Mouse (Mus musculus) stomach, embryonic 14.5 days (tissue): ENCODE measurements at regions not wholly inside any gene's neighbourhood (a gene's known extent, or its start where the extent isn't known, plus 50 kb on each side); places are given as distances from the start of the nearest gene placed in this dataset.
A peak's percentile ranks its signal among the peaks of the same experiment; 100 is the strongest.

ENCODE experiments used
- ATAC-seq: fragments of 200-750 bp; cut with Nextera tagmentation; 2 replicates; pipeline ENCODE4 v1.8.0; 2017; ENCODE audit warnings: low read depth, moderate TSS enrichment; ENCODE audit not compliant: insufficient number of reproducible peaks, insufficient read depth, low FRiP score
- H3K27ac ChIP-seq: fragments of 300-500 bp; sonication (generic); 2 replicates; pipeline ENCODE4 v1.5.1; 2014; ENCODE audit warnings: mild to moderate bottlenecking, low read length, moderate library complexity, mixed read lengths
- H3K27me3 ChIP-seq: fragments of 300-500 bp; sonication (generic); 2 replicates; pipeline ENCODE4 v1.6.1; 2014; ENCODE audit warnings: low read length, control low read depth, mixed read lengths; ENCODE audit not compliant: control insufficient read depth, insufficient read depth
- H3K36me3 ChIP-seq: fragments of 300-500 bp; sonication (generic); 2 replicates; pipeline ENCODE4 v1.6.1; 2014; ENCODE audit warnings: mild to moderate bottlenecking, control low read depth, low read length, moderate library complexity, mixed read lengths; ENCODE audit not compliant: control insufficient read depth, insufficient read depth
- H3K4me1 ChIP-seq: fragments of 300-500 bp; sonication (generic); 2 replicates; pipeline ENCODE4 v1.6.1; 2014; ENCODE audit warnings: low read length, control low read depth, mixed read lengths; ENCODE audit not compliant: control insufficient read depth, insufficient read depth
- H3K4me2 ChIP-seq: fragments of 300-500 bp; sonication (generic); replicated peaks from 2 replicates; pipeline ENCODE4 v1.6.1; 2014; ENCODE audit warnings: low read depth, low read length, control low read depth
- H3K4me3 ChIP-seq: fragments of 300-500 bp; sonication (generic); 2 replicates; pipeline ENCODE4 v1.5.1; 2014; ENCODE audit warnings: low read depth, low read length, control low read depth
- H3K9ac ChIP-seq: fragments of 300-500 bp; sonication (generic); replicated peaks from 2 replicates; pipeline ENCODE4 v1.6.1; 2014; ENCODE audit warnings: low read depth, mild to moderate bottlenecking, control low read depth, low read length, moderate library complexity, mixed read lengths
- H3K9me3 ChIP-seq: fragments of 300-500 bp; sonication (generic); 2 replicates; pipeline ENCODE4 v1.6.1; 2016; ENCODE audit warnings: low read depth, low read length, control low read depth; ENCODE audit not compliant: control insufficient read depth
- WGBS: fragments of 180-500 bp; shearing (Covaris S2); extraction: QIAGEN DNeasy Blood & Tissue Kit; methylation state at CpG from one replicate; pipeline ENCODE4 v1.1.7; 2014; 5-methylcytosine and 5-hydroxymethylcytosine counted together

GRCm38 (mm10) chr4:31671530-31672170 lies 292.2 kb upstream of the Map3k7 start:
- H3K4me3 ChIP-seq = no peak overlapping the region
- no peaks in the 10 kb centered on the region for H3K36me3 ChIP-seq
- H3K9me3 ChIP-seq = no peaks in the 10 kb centered on the region
- 65% methylated on average over 6 of the region's 6 CpGs for WGBS
- ATAC-seq = no peak
- H3K4me1 ChIP-seq = 0 out of 2 replicates have a peak, but pooled peaks cover 5% of the 10 kb centered on the region
- H3K27me3 ChIP-seq = no peaks in the 10 kb centered on the region
- H3K27ac ChIP-seq = no peak overlapping the region
- no peak overlapping the region for H3K4me2 ChIP-seq
- no peak overlapping the region for H3K9ac ChIP-seq

- Histone ChIP-seq H3K4me1 (0 out of 2 replicates have a peak, but pooled peaks cover 5% of the 10 kb centered on the region), H3K9ac (no peak overlapping the region), H3K9me3 (no peaks in the 10 kb centered on the region), H3K4me2 (no peak overlapping the region), H3K27me3 (no peaks in the 10 kb centered on the region), H3K27ac (no peak overlapping the region), H3K36me3 (no peaks in the 10 kb centered on the region), H3K4me3 (no peak overlapping the region)
- no peak for ATAC-seq
- 72% methylated on average over 9 of the region's 9 CpGs for WGBS
These were observed 291.6 kb upstream of the Map3k7 start for GRCm38 (mm10) chr4:31672171-31672841.

GRCm38 (mm10) chr4:31672842-31673171 lies 291.1 kb upstream of the Map3k7 start:
- H3K27ac ChIP-seq = no peak overlapping the region
- 0 out of 2 replicates have a peak, but pooled peaks cover 5% of the 10 kb centered on the region for H3K4me1 ChIP-seq
- no peak overlapping the region for H3K4me3 ChIP-seq
- no peak for ATAC-seq
- no peaks in the 10 kb centered on the region for H3K27me3 ChIP-seq
- no peak overlapping the region for H3K9ac ChIP-seq
- no peak overlapping the region for H3K4me2 ChIP-seq
- H3K9me3 ChIP-seq = no peaks in the 10 kb centered on the region
- no peaks in the 10 kb centered on the region for H3K36me3 ChIP-seq
- WGBS = 68% methylated on average over 2 of the region's 2 CpGs

GRCm38 (mm10) chr4:31679007-31679590 lies 284.8 kb upstream of the Map3k7 start:
- Histone ChIP-seq H3K4me1 (no peaks in the 10 kb centered on the region), H3K9me3 (no peaks in the 10 kb centered on the region), H3K36me3 (no peaks in the 10 kb centered on the region), H3K27ac (no peak overlapping the region), H3K4me3 (no peak overlapping the region), H3K9ac (no peak overlapping the region), H3K27me3 (no peaks in the 10 kb centered on the region), H3K4me2 (no peak overlapping the region)
- no peak for ATAC-seq
- 79% methylated on average over 13 of the region's 13 CpGs for WGBS

- no peak overlapping the region for H3K27ac ChIP-seq
- no peaks in the 10 kb centered on the region for H3K4me1 ChIP-seq
- no peaks in the 10 kb centered on the region for H3K9me3 ChIP-seq
- no peaks in the 10 kb centered on the region for H3K36me3 ChIP-seq
- no peak for ATAC-seq
- 91% methylated on average over 2 of the region's 2 CpGs for WGBS
- H3K27me3 ChIP-seq = no peaks in the 10 kb centered on the region
- no peak overlapping the region for H3K9ac ChIP-seq
- H3K4me2 ChIP-seq = no peak overlapping the region
- no peak overlapping the region for H3K4me3 ChIP-seq
These were observed 282.9 kb upstream of the Map3k7 start for GRCm38 (mm10) chr4:31680958-31681357.

GRCm38 (mm10) chr4:31689083-31689482 lies 274.8 kb upstream of the Map3k7 start:
- H3K9me3 ChIP-seq = no peaks in the 10 kb centered on the region
- no peak overlapping the region for H3K4me3 ChIP-seq
- no peak overlapping the region for H3K27ac ChIP-seq
- H3K27me3 ChIP-seq = no peaks in the 10 kb centered on the region
- no peak for ATAC-seq
- no peaks in the 10 kb centered on the region for H3K4me1 ChIP-seq
- no peak overlapping the region for H3K4me2 ChIP-seq
- WGBS = 87% methylated on average over 2 of the region's 2 CpGs
- no peak overlapping the region for H3K9ac ChIP-seq
- no peaks in the 10 kb centered on the region for H3K36me3 ChIP-seq

- ATAC-seq = no peak; the same call in 1 of the 2 replicates
- H3K9ac ChIP-seq = no peak overlapping the region
- H3K27ac ChIP-seq = peak overlapping the region; percentile 66; the same call in 1 of the 2 replicates
- WGBS = 43% methylated on average over 9 of the region's 9 CpGs
- no peaks in the 10 kb centered on the region for H3K9me3 ChIP-seq
- no peak overlapping the region for H3K4me2 ChIP-seq
- H3K4me1 ChIP-seq = no peaks in the 10 kb centered on the region
- no peaks in the 10 kb centered on the region for H3K36me3 ChIP-seq
- H3K27me3 ChIP-seq = no peaks in the 10 kb centered on the region
- no peak overlapping the region for H3K4me3 ChIP-seq
These were observed 266.0 kb upstream of the Map3k7 start for GRCm38 (mm10) chr4:31697769-31698505.

GRCm38 (mm10) chr4:31698506-31698782 lies 265.5 kb upstream of the Map3k7 start:
- no peaks in the 10 kb centered on the region for H3K4me1 ChIP-seq
- no peak overlapping the region for H3K4me2 ChIP-seq
- no peaks in the 10 kb centered on the region for H3K36me3 ChIP-seq
- no peak for ATAC-seq
- H3K9ac ChIP-seq = no peak overlapping the region
- 32% methylated on average over 4 of the region's 4 CpGs for WGBS
- H3K9me3 ChIP-seq = no peaks in the 10 kb centered on the region
- peak overlapping the region; percentile 66; the same call in 1 of the 2 replicates for H3K27ac ChIP-seq
- no peaks in the 10 kb centered on the region for H3K27me3 ChIP-seq
- no peak overlapping the region for H3K4me3 ChIP-seq
